Mouse (Mus musculus): ENCODE data around the gene Gm9495. TPM values are rescaled to one million over a fixed set of nuclear protein-coding genes. Genes with fewer than 3 reads are reported as not detected.
A peak's percentile ranks its signal among the peaks of the same experiment; 100 is the strongest.
"Not testable (repeated sequence)": the region's sequence is repeated elsewhere in the genome, so short reads cannot be mapped to it uniquely, and the experiment has no call there.

Gm9495 gene
- polyA plus RNA-seq (2011; ENCODE audit: insufficient read depth, insufficient read length, low read depth, missing spikeins), result not detected in 2 replicates

GRCm38 (mm10) chr8:69453465-69453864 lies at the start of gene Gm9495:
Gene Gm9495 (minus strand): TSS chr8:69453565.
- not testable (repeated sequence) for H3K9me3 ChIP-seq (replicated peaks; ENCODE audit: control insufficient read depth, insufficient read depth, low read length, poor library complexity, severe bottlenecking); H3K4me3 ChIP-seq (ENCODE audit: low read depth, low read length); H3K4me1 ChIP-seq (ENCODE audit: control insufficient read depth, insufficient read depth, low read length); H3K27ac ChIP-seq (ENCODE audit: insufficient read depth, low read length); H3K36me3 ChIP-seq (ENCODE audit: control insufficient read depth, insufficient read depth, low read length, poor library complexity, severe bottlenecking); H3K9ac ChIP-seq (ENCODE audit: low read depth, poor library complexity, severe bottlenecking); H3K27me3 ChIP-seq (ENCODE audit: control insufficient read depth, insufficient read depth, low read length, poor library complexity, severe bottlenecking)

- H3K4me1 ChIP-seq (ENCODE audit: control insufficient read depth, insufficient read depth, low read length); H3K9me3 ChIP-seq (replicated peaks; ENCODE audit: control insufficient read depth, insufficient read depth, low read length, poor library complexity, severe bottlenecking); H3K27ac ChIP-seq (ENCODE audit: insufficient read depth, low read length); H3K4me3 ChIP-seq (ENCODE audit: low read depth, low read length); H3K27me3 ChIP-seq (ENCODE audit: control insufficient read depth, insufficient read depth, low read length, poor library complexity, severe bottlenecking); H3K36me3 ChIP-seq (ENCODE audit: control insufficient read depth, insufficient read depth, low read length, poor library complexity, severe bottlenecking); H3K9ac ChIP-seq (ENCODE audit: low read depth, poor library complexity, severe bottlenecking): not testable (repeated sequence)
Measured at GRCm38 (mm10) chr8:69474946-69475345, 21.6 kb upstream of the Gm9495 start.

GRCm38 (mm10) chr8:69420018-69420417 lies 33.3 kb downstream of the Gm9495 start:
- not testable (repeated sequence) for H3K4me1 ChIP-seq (ENCODE audit: control insufficient read depth, insufficient read depth, low read length); H3K36me3 ChIP-seq (ENCODE audit: control insufficient read depth, insufficient read depth, low read length, poor library complexity, severe bottlenecking); H3K9me3 ChIP-seq (replicated peaks; ENCODE audit: control insufficient read depth, insufficient read depth, low read length, poor library complexity, severe bottlenecking); H3K4me3 ChIP-seq (ENCODE audit: low read depth, low read length); H3K27me3 ChIP-seq (ENCODE audit: control insufficient read depth, insufficient read depth, low read length, poor library complexity, severe bottlenecking); H3K27ac ChIP-seq (ENCODE audit: insufficient read depth, low read length); H3K9ac ChIP-seq (ENCODE audit: low read depth, poor library complexity, severe bottlenecking)

GRCm38 (mm10) chr8:69414326-69414725 lies 39.0 kb downstream of the Gm9495 start:
- TF ChIP-seq POLR2A (IDR thresholded peaks at IDR 0.05; ENCODE audit: insufficient read depth, low read length), result no peak
- no peak for TF ChIP-seq CTCF (IDR thresholded peaks at IDR 0.05; ENCODE audit: low read depth, low read length)
- no peak for TF ChIP-seq EP300 (IDR thresholded peaks at IDR 0.05; ENCODE audit: insufficient read depth, low read depth, low read length)
- no peaks in the 10 kb centered on the region for H3K9me3 ChIP-seq (replicated peaks; ENCODE audit: control insufficient read depth, insufficient read depth, low read length, poor library complexity, severe bottlenecking)
- H3K36me3 ChIP-seq (ENCODE audit: control insufficient read depth, insufficient read depth, low read length, poor library complexity, severe bottlenecking), result no peaks in the 10 kb centered on the region
- peak overlapping the region; percentile 75 for H3K27ac ChIP-seq (ENCODE audit: insufficient read depth, low read length)
- no peak overlapping the region for H3K9ac ChIP-seq (ENCODE audit: low read depth, poor library complexity, severe bottlenecking)
- no peaks in the 10 kb centered on the region for H3K4me1 ChIP-seq (ENCODE audit: control insufficient read depth, insufficient read depth, low read length)
- H3K27me3 ChIP-seq (ENCODE audit: control insufficient read depth, insufficient read depth, low read length, poor library complexity, severe bottlenecking), result no peaks in the 10 kb centered on the region
- H3K4me3 ChIP-seq (ENCODE audit: low read depth, low read length), result no peak overlapping the region

GRCm38 (mm10) chr8:69404768-69405167 lies 48.6 kb downstream of the Gm9495 start:
- no peak overlapping the region for H3K4me3 ChIP-seq (ENCODE audit: low read depth, low read length)
- no peaks in the 10 kb centered on the region for H3K36me3 ChIP-seq (ENCODE audit: control insufficient read depth, insufficient read depth, low read length, poor library complexity, severe bottlenecking)
- H3K27ac ChIP-seq (ENCODE audit: insufficient read depth, low read length), result no peak overlapping the region
- no peak overlapping the region for H3K9ac ChIP-seq (ENCODE audit: low read depth, poor library complexity, severe bottlenecking)
- H3K4me1 ChIP-seq (ENCODE audit: control insufficient read depth, insufficient read depth, low read length), result no peaks in the 10 kb centered on the region
- H3K9me3 ChIP-seq (replicated peaks; ENCODE audit: control insufficient read depth, insufficient read depth, low read length, poor library complexity, severe bottlenecking), result peaks cover 16% of the 10 kb centered on the region
- H3K27me3 ChIP-seq (ENCODE audit: control insufficient read depth, insufficient read depth, low read length, poor library complexity, severe bottlenecking), result no peaks in the 10 kb centered on the region
- no peak for TF ChIP-seq CTCF (IDR thresholded peaks at IDR 0.05; ENCODE audit: low read depth, low read length)
- no peak for TF ChIP-seq POLR2A (IDR thresholded peaks at IDR 0.05; ENCODE audit: insufficient read depth, low read length)
- TF ChIP-seq EP300 (IDR thresholded peaks at IDR 0.05; ENCODE audit: insufficient read depth, low read depth, low read length), result no peak

- no peaks in the 10 kb centered on the region for H3K27me3 ChIP-seq (ENCODE audit: control insufficient read depth, insufficient read depth, low read length, poor library complexity, severe bottlenecking)
Measured at GRCm38 (mm10) chr8:69399956-69400443, 53.4 kb downstream of the Gm9495 start.

More at GRCm38 (mm10) chr8:69399956-69400443, 53.4 kb downstream of the Gm9495 start:
- Histone ChIP-seq H3K4me3 (ENCODE audit: low read depth, low read length) (peak overlapping the region; percentile 74), H3K27ac (ENCODE audit: insufficient read depth, low read length) (no peak overlapping the region), H3K9me3 (replicated peaks; ENCODE audit: control insufficient read depth, insufficient read depth, low read length, poor library complexity, severe bottlenecking) (peaks cover 16% of the 10 kb centered on the region), H3K9ac (ENCODE audit: low read depth, poor library complexity, severe bottlenecking) (peak overlapping the region; percentile 63), H3K36me3 (ENCODE audit: control insufficient read depth, insufficient read depth, low read length, poor library complexity, severe bottlenecking) (no peaks in the 10 kb centered on the region), H3K4me1 (ENCODE audit: control insufficient read depth, insufficient read depth, low read length) (no peaks in the 10 kb centered on the region)
- no peak for TF ChIP-seq CTCF (IDR thresholded peaks at IDR 0.05; ENCODE audit: low read depth, low read length)
- no peak for TF ChIP-seq POLR2A (IDR thresholded peaks at IDR 0.05; ENCODE audit: insufficient read depth, low read length)
- no peak for TF ChIP-seq EP300 (IDR thresholded peaks at IDR 0.05; ENCODE audit: insufficient read depth, low read depth, low read length)

Measured in ES-Bruce4 (cell line).